Mouse (Mus musculus) E14TG2a.4 (cell line): ENCODE results near the gene Kcnip4.

ENCODE experiments used
- CTCF ChIP-seq: conservative IDR thresholded peaks from 2 replicates; pipeline ENCODE4 v1.5.1; 2014; ENCODE audit warnings: low read length
- NANOG ChIP-seq: IDR thresholded peaks from 2 replicates; pipeline ENCODE4 v1.6.1; 2014; ENCODE audit warnings: borderline replicate concordance, low read length, mixed read lengths
- POU5F1 ChIP-seq: IDR thresholded peaks from 2 replicates; pipeline ENCODE4 v1.6.1; 2014; ENCODE audit warnings: low read length, borderline replicate concordance

- TF ChIP-seq POU5F1: no peak
- no peak for TF ChIP-seq CTCF
- TF ChIP-seq NANOG: no peak
These were observed 267.9 kb downstream of the Kcnip4 start for GRCm38 (mm10) chr5:49256850-49257249.
